Mouse (Mus musculus): ENCODE data around the gene Wdfy2. TPM values are rescaled to one million over a fixed set of nuclear protein-coding genes. Genes with fewer than 3 reads are reported as not detected.

Gene Wdfy2
- total and polyA plus RNA-seq, 3 experiments, result 5.0 to 6.7 (median 6.5) TPM

- H3K36me3 ChIP-seq (ENCODE audit: control insufficient read depth, insufficient read depth, low read length), result peaks cover 8% of the 10 kb centered on the region
- WGBS, result 87% methylated on average over 5 of the region's 5 CpGs
- peaks cover 17% of the 10 kb centered on the region for H3K4me1 ChIP-seq (ENCODE audit: control insufficient read depth, insufficient read depth, low read length)
- H3K27ac ChIP-seq, result no peak overlapping the region
- no peak overlapping the region for H3K9ac ChIP-seq (ENCODE audit: low read depth, low read length)
- DNase-seq, result no peak
- TF ChIP-seq POLR2A (IDR thresholded peaks at IDR 0.05; ENCODE audit: insufficient read depth, low read depth, low read length), result no peak
- TF ChIP-seq EP300 (IDR thresholded peaks at IDR 0.05; ENCODE audit: insufficient read depth, low read depth, low read length), result no peak
- TF ChIP-seq CTCF (IDR thresholded peaks at IDR 0.05), result no peak
- intact Hi-C loops (cut with DNase I), result no loop called here
- H3K79me2 ChIP-seq (replicated peaks; ENCODE audit: control insufficient read depth, insufficient read depth, low read length), result peaks cover 11% of the 10 kb centered on the region
- no peak overlapping the region for H3K4me3 ChIP-seq
- H3K27me3 ChIP-seq (ENCODE audit: control insufficient read depth, insufficient read depth, low read length), result no peaks in the 10 kb centered on the region
Measured at GRCm38 (mm10) chr14:62856490-62856889, 19.0 kb downstream of the Wdfy2 start.

- 92% methylated on average over 4 of the region's 4 CpGs for WGBS
- no peak overlapping the region for H3K4me3 ChIP-seq
- peaks cover 11% of the 10 kb centered on the region for H3K79me2 ChIP-seq (replicated peaks; ENCODE audit: control insufficient read depth, insufficient read depth, low read length)
Measured at GRCm38 (mm10) chr14:62857879-62858278, 20.4 kb downstream of the Wdfy2 start.

GRCm38 (mm10) chr14:62858311-62858710 is 20.8 kb downstream of the Wdfy2 start:
- Histone ChIP-seq H3K9ac (ENCODE audit: low read depth, low read length) (no peak overlapping the region), H3K79me2 (replicated peaks; ENCODE audit: control insufficient read depth, insufficient read depth, low read length) (peaks cover 11% of the 10 kb centered on the region), H3K4me3 (no peak overlapping the region), H3K36me3 (ENCODE audit: control insufficient read depth, insufficient read depth, low read length) (peaks cover 8% of the 10 kb centered on the region), H3K27me3 (ENCODE audit: control insufficient read depth, insufficient read depth, low read length) (no peaks in the 10 kb centered on the region), H3K4me1 (ENCODE audit: control insufficient read depth, insufficient read depth, low read length) (peaks cover 13% of the 10 kb centered on the region), H3K27ac (no peak overlapping the region)
- intact Hi-C loops (cut with DNase I), result no loop called here
- WGBS, result 63% methylated on average over 3 of the region's 3 CpGs
- DNase-seq, result peak in 1 of 2 experiments; percentile 53
- TF ChIP-seq CTCF (IDR thresholded peaks at IDR 0.05) (no peak), EP300 (IDR thresholded peaks at IDR 0.05; ENCODE audit: insufficient read depth, low read depth, low read length) (no peak), POLR2A (IDR thresholded peaks at IDR 0.05; ENCODE audit: insufficient read depth, low read depth, low read length) (no peak)

More at GRCm38 (mm10) chr14:62857879-62858278, 20.4 kb downstream of the Wdfy2 start:
- Histone ChIP-seq H3K9ac (ENCODE audit: low read depth, low read length) (no peak overlapping the region), H3K27me3 (ENCODE audit: control insufficient read depth, insufficient read depth, low read length) (no peaks in the 10 kb centered on the region), H3K27ac (no peak overlapping the region), H3K4me1 (ENCODE audit: control insufficient read depth, insufficient read depth, low read length) (peaks cover 13% of the 10 kb centered on the region), H3K36me3 (ENCODE audit: control insufficient read depth, insufficient read depth, low read length) (peaks cover 8% of the 10 kb centered on the region)
- TF ChIP-seq POLR2A (IDR thresholded peaks at IDR 0.05; ENCODE audit: insufficient read depth, low read depth, low read length) (no peak), EP300 (IDR thresholded peaks at IDR 0.05; ENCODE audit: insufficient read depth, low read depth, low read length) (no peak), CTCF (IDR thresholded peaks at IDR 0.05) (no peak)
- intact Hi-C loops (cut with DNase I), result no loop called here
- no peak for DNase-seq

- Histone ChIP-seq H3K36me3 (ENCODE audit: control insufficient read depth, insufficient read depth, low read length) (peaks cover 5% of the 10 kb centered on the region), H3K27me3 (ENCODE audit: control insufficient read depth, insufficient read depth, low read length) (no peaks in the 10 kb centered on the region), H3K9ac (ENCODE audit: low read depth, low read length) (no peak overlapping the region), H3K4me1 (ENCODE audit: control insufficient read depth, insufficient read depth, low read length) (peaks cover 13% of the 10 kb centered on the region), H3K79me2 (replicated peaks; ENCODE audit: control insufficient read depth, insufficient read depth, low read length) (peaks cover 10% of the 10 kb centered on the region), H3K27ac (no peak overlapping the region), H3K4me3 (no peak overlapping the region)
- intact Hi-C loops (cut with DNase I), result no loop called here
- DNase-seq, result no peak
- 50% methylated on average over 5 of the region's 5 CpGs for WGBS
- TF ChIP-seq EP300 (IDR thresholded peaks at IDR 0.05; ENCODE audit: insufficient read depth, low read depth, low read length) (no peak), POLR2A (IDR thresholded peaks at IDR 0.05; ENCODE audit: insufficient read depth, low read depth, low read length) (no peak), CTCF (IDR thresholded peaks at IDR 0.05) (no peak)
Measured at GRCm38 (mm10) chr14:62862564-62862963, 25.1 kb downstream of the Wdfy2 start.

- Histone ChIP-seq H3K4me1 (ENCODE audit: control insufficient read depth, insufficient read depth, low read length) (peaks cover 12% of the 10 kb centered on the region), H3K36me3 (ENCODE audit: control insufficient read depth, insufficient read depth, low read length) (peaks cover 5% of the 10 kb centered on the region), H3K27ac (no peak overlapping the region), H3K9ac (ENCODE audit: low read depth, low read length) (no peak overlapping the region), H3K79me2 (replicated peaks; ENCODE audit: control insufficient read depth, insufficient read depth, low read length) (peaks cover 10% of the 10 kb centered on the region), H3K4me3 (no peak overlapping the region), H3K27me3 (ENCODE audit: control insufficient read depth, insufficient read depth, low read length) (no peaks in the 10 kb centered on the region)
- TF ChIP-seq POLR2A (IDR thresholded peaks at IDR 0.05; ENCODE audit: insufficient read depth, low read depth, low read length) (no peak), EP300 (IDR thresholded peaks at IDR 0.05; ENCODE audit: insufficient read depth, low read depth, low read length) (no peak), CTCF (IDR thresholded peaks at IDR 0.05) (no peak)
- no peak for DNase-seq
- intact Hi-C loops (cut with DNase I), result no loop called here
- WGBS, result 0% methylated on average over 1 of the region's 1 CpGs
Measured at GRCm38 (mm10) chr14:62864254-62864653, 26.8 kb downstream of the Wdfy2 start.

- H3K27ac ChIP-seq, result no peak overlapping the region
- H3K4me3 ChIP-seq, result no peak overlapping the region
- DNase-seq, result no peak
- H3K79me2 ChIP-seq (replicated peaks; ENCODE audit: control insufficient read depth, insufficient read depth, low read length), result peaks cover 11% of the 10 kb centered on the region
- H3K4me1 ChIP-seq (ENCODE audit: control insufficient read depth, insufficient read depth, low read length), result peaks cover 14% of the 10 kb centered on the region
- no peak overlapping the region for H3K9ac ChIP-seq (ENCODE audit: low read depth, low read length)
- 74% methylated on average over 2 of the region's 2 CpGs for whole genome bisulfite sequencing
- no peaks in the 10 kb centered on the region for H3K27me3 ChIP-seq (ENCODE audit: control insufficient read depth, insufficient read depth, low read length)
- TF ChIP-seq EP300 (IDR thresholded peaks at IDR 0.05; ENCODE audit: insufficient read depth, low read depth, low read length), result no peak
- no peak for TF ChIP-seq CTCF (IDR thresholded peaks at IDR 0.05)
- TF ChIP-seq POLR2A (IDR thresholded peaks at IDR 0.05; ENCODE audit: insufficient read depth, low read depth, low read length), result no peak
- peaks cover 5% of the 10 kb centered on the region for H3K36me3 ChIP-seq (ENCODE audit: control insufficient read depth, insufficient read depth, low read length)
- intact Hi-C loops (cut with DNase I), result no loop called here
Measured at GRCm38 (mm10) chr14:62865405-62865804, 27.9 kb downstream of the Wdfy2 start.
